Mouse (Mus musculus) kidney, postnatal 36 days (tissue): Measurements from ENCODE around the gene Gm45717.
"Not testable (repeated sequence)": the region's sequence is repeated elsewhere in the genome, so short reads cannot be mapped to it uniquely, and the experiment has no call there.

Experiments used
- DNase-seq, 2 experiments: peaks; one replicate each; pipeline ENCODE4 v3.0.0; 2021 to 2022; ENCODE audit warnings: mixed read lengths in 2 of 2

Gm45717 gene

DNA sequence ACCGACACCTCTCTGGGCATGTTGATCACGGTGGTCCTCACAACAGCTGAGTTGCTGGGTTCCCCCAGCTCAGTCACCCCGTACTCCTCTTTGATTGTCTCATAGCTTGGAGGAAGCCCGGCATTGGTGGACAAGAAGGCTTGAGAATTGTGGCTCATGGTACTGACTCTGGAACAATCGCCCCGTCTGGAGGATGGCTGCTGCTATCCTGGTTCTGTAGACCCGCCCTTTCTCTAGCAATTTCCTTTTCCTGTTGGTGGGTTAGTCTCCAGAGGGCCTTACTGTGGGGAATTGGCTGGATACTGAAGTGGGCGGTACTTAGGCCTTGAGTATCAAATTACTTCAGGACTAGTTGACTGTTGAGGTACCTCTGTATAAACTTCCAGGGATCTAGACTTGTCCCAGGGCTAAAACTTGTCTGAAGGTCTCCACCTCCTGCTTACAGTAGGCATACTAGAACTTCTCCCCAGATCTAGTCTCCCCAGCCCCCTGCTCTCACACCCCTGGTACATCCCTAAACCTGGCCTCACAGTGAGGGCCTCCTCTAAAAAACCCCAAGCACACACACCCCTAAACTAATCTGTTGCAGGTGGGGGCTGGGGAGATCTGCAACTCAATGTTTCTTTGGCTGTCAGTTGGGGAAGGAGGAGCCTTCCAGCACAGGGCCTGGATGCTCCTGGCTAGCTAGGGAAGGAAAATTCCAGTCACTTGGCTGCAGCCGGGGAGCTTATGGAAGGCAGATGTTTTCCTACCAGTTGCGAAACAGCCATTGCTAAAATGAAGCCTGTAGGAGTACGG, at the start of gene Gm45717, which contains the start of gene Ifitm2:
Gm45717 (minus strand) TSS at position 180 of the 798 bp plus-strand sequence.
Ifitm2 (minus strand) TSS at position 230 of the 798 bp plus-strand sequence.
- peak; percentile 89 to 94 for DNase-seq

DNA sequence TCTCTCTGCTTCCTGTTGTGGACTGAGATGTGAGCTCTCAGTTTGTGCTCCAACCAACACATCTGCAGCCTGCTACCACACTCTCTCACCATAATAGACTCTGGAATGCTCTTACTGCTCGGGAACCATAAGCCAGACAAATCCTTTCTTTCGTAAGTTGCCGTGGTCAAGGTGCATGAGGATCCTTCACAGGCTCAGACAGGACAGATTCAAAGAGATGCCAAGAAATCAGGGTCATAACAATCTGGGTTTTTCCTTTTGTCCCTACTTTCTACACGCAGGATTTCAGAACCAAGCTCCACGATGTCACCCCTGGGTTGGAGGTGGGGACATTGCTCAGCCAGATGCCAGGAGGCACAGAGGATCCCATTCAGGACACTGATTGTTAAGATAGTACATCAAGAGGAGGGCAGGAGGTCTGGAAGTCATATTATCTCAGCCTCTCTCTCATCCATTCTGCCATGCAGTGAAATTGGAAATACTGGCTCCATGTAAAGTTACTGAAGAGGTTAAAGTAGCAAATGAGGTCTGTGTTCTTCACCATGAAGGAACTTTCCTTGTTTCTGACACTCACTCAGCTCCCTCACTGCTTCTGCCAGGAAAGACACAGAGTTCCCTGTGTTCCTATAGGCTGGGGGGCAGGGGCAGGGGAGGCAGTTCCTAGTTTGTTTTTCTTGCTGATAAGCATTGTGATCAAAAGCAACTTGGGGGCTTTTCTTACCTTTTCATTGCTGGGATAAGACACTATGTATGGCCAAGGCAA, 47.7 kb upstream of the Gm45717 start:
- no peak for DNase-seq

DNA sequence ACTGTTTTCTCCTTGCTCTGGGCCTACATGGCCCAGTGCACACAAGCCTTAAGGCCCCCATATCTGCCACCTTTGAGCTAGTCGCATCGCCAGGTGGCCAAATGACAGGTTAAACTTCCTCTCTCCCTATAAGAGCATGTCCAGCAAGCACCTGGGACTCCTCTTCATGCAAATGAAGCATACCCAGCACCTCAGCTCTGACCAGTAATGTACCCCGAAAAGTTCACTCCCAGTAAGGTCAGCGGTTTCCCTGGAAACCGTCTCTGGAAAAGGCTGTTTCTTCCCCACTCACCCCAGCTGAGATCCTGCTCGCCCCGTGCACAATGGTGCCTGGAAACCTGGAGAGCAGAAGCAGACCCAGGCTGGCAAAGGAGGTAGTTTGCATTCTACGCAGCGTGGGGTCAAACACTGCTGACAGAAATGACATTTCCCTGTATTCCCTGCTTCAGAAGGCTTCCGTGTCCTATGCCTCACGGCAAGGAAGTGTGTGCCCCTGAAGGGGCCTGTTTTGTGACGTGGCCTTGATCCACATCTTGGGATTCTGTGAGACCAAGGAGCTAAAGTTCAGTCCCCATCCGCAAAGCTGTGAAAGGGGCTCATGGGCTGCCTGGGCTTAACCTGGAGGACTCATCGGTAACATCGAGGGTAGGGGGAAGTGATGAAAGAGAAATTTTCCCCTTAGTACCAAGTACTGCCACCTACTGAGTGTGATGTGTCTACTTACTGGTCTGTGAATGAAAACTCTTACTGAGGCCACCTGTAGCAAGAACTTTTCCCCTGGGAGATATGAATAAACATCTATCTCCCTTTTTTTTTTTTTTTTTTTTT, 45.4 kb upstream of the Gm45717 start:
- no peak for DNase-seq

DNA sequence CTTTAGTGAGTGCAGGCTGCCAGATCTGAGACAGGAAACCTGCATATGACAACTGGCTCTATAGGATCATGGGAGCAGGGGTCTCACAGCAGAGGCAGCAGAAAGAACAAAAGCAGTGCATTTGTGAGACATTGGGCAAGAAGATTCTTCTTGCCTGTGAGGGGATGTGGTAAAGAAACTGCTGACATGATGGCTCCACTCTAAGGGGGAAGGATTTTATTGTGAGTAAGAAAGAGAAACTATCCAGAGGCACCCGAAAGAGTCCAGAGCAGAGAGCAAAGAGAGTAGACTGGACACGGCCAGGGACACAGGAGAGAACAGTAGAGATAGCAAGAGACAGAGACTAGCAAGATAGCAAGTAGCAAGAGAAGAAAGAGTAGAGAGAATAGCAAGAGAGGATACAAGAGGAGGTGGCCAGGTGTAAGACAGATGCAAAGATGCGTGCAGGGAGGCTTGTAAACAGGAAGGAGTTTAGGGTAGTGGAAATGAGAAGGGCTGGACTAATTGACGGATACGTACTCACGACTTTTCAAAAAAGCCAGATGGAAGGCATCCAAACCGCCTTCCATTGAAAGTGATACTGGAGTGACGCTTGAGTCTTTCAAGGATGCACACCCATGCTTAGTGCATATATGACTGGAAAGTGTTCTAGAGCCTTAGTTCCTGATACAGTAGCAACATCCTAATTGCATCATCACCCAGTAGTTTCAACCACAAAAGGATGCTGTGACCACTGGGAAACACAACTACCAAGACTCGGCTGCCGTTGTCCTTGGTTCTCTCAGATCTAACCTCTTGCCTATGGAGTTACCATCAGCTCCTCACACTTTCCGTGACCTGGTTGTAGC, 43.3 kb upstream of the Gm45717 start:
- no peak for DNase-seq

DNA sequence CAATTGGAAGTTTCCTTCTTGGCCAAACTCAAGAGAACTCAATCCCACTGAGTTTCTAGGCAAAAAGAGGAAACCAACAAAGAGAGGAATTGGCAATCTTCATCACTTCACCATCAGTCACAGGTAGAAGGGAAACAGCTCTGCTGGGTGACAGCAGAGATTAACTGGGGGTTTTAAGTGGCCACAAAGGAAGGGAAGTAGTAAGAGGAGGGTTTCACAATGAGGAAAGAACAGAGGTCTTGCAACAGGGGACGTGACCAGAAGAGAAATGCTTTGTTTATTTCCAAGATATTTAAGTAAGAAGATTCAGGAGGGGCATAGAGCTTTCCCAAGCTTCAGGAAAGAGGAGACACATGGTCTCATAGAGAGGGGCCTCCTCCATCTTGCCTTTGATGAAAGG, 42.1 kb upstream of the Gm45717 start:
- DNase-seq: no peak

DNA sequence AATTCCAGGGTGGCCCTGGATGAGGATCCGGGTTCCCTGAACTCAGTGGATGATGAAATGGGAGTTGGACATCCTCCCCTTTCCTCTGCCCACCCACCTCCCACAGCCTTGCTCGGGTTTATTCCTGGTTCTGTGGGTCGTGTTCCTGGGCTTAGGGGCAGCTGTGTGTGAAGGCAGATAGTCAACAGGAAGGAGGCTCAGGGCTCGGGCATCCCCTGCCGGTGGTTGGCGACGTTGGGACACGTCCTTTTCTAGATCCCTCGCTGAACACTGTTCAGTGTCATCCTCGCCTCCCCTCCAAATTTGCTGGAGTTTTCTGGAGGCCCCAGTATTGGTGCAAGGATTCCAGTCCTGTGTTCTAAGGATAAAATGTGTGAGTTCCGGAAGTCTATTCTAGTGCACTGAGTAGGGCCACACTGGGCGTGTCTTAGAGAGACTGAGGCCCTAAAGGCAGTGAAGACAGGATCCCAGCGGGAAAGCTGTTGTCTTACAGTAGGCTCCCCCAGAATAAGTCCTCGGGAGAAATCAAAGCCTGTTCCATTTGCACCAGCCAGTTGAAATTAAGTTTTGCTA, 35.5 kb upstream of the Gm45717 start:
- DNase-seq: no peak

DNA sequence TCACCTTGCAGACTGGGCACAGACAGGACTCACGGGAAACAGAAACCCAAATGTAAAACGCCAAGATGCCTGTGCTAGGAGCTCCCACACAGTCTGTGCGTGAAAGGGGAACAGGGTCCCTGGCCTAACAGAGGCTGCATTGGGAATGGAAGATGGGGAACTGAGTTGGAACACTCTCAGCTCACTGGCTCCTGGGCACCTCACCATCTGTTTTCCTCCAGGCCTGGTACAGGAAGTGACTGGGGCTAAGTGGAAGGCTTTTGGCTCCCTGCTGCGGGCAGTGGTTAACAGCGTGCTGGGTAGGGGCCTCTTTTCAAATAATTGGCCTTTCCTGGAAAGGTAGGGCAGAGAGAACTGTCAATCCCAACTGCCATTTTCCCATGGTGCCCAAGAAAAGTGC, 34.9 kb upstream of the Gm45717 start:
- DNase-seq: no peak

DNA sequence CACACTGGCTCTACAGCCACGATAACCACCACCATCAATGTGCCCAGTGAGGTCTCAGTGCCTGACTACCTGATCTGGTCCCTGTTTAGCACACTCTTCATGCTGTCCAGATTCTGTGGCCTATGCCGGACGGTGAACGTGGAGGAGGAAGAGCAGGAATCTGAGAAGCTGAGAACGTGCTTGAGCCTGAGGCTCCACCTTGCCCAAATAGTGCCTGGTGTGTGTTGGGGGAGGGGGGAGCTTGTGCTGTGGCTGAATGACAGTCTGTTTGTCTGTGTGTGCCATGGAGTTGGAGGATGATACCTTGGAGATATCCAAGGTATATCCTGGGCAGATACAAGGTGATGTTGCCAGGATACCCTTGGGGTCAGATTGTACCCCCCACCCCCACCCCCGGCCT, 34.4 kb upstream of the Gm45717 start:
- no peak for DNase-seq

DNA sequence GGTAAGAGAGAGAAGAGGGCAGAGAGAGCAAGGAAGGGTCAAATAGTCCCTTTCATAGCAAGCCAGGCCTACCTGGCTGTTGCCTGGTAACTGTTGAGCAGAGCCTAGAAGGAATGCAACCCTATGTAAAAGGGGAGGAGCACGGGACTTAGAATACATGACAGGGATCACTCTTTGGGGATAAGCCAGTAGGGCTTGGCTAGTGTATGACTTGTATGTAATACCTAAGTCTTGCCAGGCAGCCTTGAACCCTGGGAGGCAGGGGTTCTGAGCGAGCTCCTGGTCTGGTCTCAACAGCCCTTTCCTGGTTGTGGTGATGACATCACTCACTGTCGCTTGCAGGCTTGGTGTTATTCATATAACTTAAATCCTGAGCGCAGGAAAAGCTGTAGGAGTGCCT, 33.3 kb upstream of the Gm45717 start:
- DNase-seq: no peak

DNA sequence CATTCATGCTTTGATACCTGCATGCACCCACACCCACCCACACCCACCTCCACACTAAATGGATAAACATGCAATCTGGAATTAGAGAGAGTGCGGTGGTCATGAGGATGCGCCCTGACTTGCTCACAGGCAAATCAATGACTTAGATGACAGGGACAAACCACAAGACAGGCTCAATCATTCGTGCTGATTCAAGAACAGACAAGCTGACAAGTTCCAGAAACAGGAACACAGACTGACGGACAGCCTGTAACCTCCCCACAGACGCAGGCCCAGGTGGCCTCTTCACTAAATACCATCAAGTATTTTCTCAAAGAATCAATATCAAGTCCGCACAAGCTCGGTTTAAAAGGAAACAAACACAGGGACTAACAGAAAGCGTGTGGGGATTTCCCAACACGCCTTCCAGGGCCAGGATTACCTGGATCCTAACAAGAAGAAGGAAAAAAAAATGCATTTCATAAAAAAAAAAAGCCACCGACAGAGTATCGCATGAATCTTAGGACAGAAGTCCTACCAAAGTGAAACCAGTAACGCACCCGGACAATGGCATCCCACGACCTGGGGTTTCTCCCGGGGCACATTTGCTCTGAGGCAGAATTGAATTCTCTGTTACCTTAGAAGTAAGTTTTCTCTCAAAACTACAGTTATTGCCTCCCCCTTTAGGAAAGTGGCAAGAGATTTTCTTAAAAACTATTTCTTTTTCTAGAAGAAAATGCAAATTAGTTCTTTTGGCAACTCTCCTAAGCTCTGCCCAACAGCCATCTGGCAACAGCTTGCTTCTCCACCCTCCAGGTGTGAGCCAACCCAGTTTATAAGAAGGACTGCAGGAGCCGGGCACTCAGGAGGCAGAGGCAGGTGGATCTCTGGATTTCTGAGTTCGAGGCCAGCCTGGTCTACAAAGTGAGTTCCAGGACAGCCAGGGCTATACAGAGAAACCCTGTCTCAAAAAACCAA, 31.7 kb upstream of the Gm45717 start:
- DNase-seq: no peak

DNA sequence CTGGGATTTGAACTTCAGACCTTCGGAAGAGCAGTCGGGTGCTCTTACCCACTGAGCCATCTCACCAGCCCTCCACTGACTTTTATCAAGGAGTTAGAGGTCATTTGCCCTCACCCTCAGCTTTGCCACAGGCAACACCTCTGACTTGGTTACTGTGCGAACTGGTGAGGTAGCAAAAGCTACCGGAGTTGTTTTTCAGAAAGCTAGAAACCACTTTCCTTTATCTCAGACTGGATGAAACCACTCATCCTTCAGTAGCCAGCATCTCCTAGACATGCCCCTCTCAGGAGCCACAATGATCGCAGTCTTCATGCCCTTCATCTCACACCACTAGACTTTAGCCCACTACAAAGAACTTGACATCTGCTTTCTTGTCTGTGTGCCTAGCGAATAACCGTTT, 27.2 kb upstream of the Gm45717 start:
- no peak for DNase-seq

DNA sequence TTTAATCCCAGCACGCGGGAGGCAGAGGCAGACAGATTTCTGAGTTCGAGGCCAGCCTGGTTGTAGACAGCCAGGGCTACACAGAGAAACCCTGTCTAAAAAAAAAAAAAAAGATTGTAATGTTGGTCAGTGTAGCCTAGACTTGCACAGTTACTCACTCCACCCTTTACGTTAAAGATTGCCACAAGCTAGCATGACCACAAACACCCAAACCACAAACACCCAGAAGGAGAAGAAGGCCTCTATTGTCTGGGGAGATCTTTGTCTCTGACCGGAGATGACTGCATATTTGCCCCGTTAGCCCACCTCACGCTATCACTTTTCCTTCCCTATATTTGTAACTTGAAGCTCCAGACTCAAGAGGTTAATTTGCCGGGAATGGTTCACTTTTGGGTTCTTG, 26.0 kb upstream of the Gm45717 start:
- DNase-seq: no peak

DNA sequence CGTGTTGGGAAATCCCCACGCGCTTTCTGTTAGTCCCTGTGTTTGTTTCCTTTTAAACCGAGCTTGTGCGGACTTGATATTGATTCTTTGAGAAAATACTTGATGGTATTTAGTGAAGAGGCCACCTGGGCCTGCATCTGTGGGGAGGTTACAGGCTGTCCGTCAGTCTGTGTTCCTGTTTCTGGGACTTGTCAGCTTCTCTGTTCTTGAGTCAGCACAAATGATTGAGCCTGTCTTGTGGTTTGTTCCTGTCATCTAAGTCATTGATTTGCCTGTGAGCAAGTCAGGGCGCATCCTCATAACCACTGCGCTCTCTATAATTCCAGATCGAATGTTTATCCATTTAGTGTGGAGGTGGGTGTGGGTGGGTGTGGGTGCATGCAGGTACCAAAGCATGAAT, 21.0 kb upstream of the Gm45717 start:
- DNase-seq: not testable (repeated sequence)

DNA sequence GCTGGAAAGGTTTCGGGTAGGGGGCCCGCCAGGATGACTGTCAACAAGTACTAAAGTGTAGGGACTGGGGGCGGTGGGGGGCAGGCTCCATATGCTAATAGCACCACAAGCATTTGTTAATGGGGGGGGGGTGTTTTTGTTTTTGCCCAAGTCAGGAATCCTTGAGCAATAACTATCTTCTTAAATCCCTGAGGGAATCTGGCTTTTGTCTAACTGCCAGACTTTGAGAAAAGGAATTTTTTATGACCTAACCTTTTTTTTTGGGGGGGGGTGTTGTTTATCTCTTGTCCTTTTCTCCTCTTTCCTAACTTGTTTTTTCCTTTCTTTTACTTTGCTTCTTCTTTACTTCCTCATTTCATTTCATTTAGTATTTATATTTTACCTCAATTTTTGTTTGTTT, 19.7 kb upstream of the Gm45717 start:
- DNase-seq: no peak

DNA sequence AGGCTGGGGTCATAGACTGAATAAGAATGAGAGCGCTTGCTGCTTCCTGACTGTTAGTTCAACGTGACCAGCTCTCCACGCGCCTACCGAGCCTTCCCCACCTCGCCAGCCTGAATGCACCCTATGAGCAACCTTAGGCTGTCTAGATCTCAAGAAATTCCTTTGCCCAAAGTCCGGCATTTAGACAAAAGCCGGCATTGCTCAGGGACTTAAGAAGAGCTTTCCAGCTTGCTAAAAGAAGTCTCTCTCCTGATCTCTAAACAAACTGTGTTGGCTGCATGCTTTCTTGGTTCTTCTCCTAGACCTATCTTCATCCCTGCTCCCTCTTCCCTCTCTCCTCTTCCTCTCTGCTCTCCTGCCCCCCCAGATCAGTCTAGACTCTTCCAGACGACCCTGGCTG, 19.2 kb upstream of the Gm45717 start:
- no peak for DNase-seq

DNA sequence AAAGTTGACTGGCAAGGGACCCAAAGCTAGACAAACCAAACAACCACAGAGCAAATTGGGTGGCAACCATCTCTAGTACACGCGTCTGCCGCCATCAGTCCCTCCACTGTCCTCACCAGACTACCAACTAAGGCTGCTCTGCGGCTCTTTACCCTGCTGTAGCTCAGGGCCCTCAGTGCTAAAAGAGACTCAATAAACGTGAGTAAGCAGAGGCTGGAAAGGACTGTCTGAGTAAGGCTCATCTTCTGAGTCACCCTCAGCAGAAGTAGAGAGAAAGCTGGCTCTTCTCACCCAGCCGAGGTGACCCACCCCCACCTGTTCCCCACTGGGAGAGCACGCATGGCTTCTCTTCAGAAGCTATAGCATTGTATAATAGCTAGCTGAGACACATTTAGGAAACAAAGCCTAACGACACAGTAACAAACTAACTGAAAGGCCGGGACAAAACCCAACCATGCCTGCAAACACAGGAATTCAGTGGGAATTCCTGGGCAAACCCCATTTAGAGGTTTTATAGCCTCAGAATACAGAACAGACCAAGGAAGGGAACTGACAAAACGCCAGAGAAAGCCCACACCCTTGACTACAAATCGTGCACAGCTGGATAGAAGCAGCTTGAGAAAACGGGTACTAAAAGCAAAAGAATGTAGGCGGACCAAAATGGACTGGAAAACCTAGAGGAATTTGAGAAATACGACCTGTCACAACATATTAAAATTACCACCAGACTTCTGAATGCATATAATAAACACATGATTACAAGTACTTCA, 17.8 kb upstream of the Gm45717 start:
- no peak for DNase-seq

DNA sequence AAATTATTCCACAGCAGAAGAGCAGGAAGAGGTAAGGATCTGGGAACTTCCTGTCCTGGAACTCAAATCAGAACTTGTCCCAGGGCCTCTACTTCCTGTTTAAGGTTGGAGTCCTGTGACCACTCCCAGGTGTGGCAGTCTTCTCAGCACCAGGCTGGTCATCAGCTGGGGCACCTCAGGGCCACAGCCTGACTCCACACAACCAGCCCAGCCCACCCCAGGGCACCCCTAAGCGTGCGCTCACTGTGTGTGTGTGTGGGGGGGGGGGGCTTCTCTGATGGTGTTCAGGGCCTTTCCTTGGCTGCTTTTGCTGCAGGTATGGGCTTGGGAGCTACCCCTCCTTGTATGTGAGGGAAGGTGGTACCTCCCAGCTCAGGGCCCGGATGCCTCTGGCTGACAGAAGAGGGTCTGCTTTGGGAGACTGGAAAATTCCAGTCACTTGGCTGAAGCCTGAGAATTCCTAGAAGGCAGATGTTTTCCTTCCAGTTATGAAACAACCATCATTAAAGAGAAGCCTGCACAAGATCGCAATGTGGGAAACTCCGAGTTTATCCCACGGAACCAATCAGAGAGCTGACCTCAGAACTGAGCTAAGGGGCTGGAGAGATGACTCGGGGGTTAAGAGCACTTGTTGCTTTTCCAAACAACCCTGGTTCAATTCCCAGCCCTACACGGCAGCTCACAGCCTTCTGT, 15.9 kb upstream of the Gm45717 start:
- peak in 1 of 2 experiments; percentile 53 for DNase-seq

DNA sequence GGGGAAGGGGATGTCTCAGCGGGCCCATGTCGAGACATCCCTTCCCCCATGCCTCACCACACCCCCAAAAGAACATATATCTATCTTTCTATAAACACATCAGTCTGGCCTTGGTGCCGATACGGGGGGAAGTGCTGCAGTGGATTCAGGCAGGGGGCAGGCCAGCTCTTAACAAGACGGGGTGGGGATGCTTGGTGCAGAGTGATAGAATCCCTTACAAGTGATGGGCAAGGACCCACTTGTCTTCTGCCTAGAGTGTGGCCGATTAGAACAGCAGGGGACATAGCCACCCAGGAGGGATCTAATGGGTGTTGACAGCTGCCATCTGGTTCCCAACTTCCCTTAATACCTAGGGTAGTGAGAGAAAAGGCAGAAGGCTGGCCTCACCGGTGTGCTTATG, 15.2 kb upstream of the Gm45717 start:
- DNase-seq: no peak

DNA sequence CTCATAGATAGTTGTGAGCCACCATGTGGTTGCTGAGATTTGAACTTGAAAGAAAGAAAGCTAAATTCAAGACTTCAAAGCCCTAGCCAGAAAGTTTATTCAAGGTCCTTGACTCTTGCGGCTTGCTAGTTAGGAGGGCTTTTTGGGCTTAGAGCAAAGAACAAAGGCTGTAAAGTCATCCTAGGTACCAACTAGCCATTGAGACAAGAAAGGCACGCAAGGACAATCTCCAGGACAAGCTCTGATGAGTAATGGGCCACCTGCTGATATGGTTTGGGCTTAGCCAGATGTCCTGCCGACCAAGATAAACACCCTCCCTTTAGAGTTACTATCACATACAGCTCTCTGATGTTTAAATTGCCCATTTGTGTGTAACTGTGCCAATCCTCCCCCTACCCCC, 13.0 kb upstream of the Gm45717 start:
- DNase-seq: not testable (repeated sequence)
